Mouse (Mus musculus) B cell, adult 2 months (primary cell): ENCODE measurements around the gene Sec22b.
A peak's percentile ranks its signal among the peaks of the same experiment; 100 is the strongest.

Experiments used
- DNase-seq, 2 experiments: peaks; one replicate each; pipeline ENCODE4 v3.0.0; 2022

The Sec22b gene

GRCm38 (mm10) chr3:97941440-97942259 is 40.7 kb downstream of the Sec22b start:
- DNase-seq: no peak

- DNase-seq: peak; percentile 33 to 48
Observed at GRCm38 (mm10) chr3:97942260-97942950, 41.4 kb downstream of the Sec22b start.

- no peak for DNase-seq
Observed at GRCm38 (mm10) chr3:97944462-97944861, 43.5 kb downstream of the Sec22b start.

- no peak for DNase-seq
Observed at GRCm38 (mm10) chr3:97946439-97946838, 45.4 kb downstream of the Sec22b start.

GRCm38 (mm10) chr3:97948518-97948917 is 47.5 kb downstream of the Sec22b start:
- DNase-seq: no peak

GRCm38 (mm10) chr3:97949946-97950345 is 49.0 kb downstream of the Sec22b start:
- DNase-seq: no peak

- DNase-seq: no peak
Observed at GRCm38 (mm10) chr3:97951134-97951533, 50.1 kb downstream of the Sec22b start.

GRCm38 (mm10) chr3:97953196-97953595 is 52.2 kb downstream of the Sec22b start:
- no peak for DNase-seq

- no peak for DNase-seq
Observed at GRCm38 (mm10) chr3:97956322-97956721, 55.3 kb downstream of the Sec22b start.

GRCm38 (mm10) chr3:97956926-97957325 is 55.9 kb downstream of the Sec22b start:
- DNase-seq: no peak

GRCm38 (mm10) chr3:97960783-97961594 is 60.0 kb downstream of the Sec22b start:
- DNase-seq: no peak

GRCm38 (mm10) chr3:97961962-97962361 is 61.0 kb downstream of the Sec22b start:
- DNase-seq: no peak

- DNase-seq: peak; percentile 75
Observed at GRCm38 (mm10) chr3:97964878-97965353, 63.9 kb downstream of the Sec22b start.

GRCm38 (mm10) chr3:97967627-97968026 is 66.6 kb downstream of the Sec22b start:
- DNase-seq: no peak

- no peak for DNase-seq
Observed at GRCm38 (mm10) chr3:97968191-97968590, 67.2 kb downstream of the Sec22b start.

GRCm38 (mm10) chr3:97969019-97969418 is 68.0 kb downstream of the Sec22b start:
- no peak for DNase-seq

GRCm38 (mm10) chr3:97971117-97971516 is 70.1 kb downstream of the Sec22b start:
- DNase-seq: peak; percentile 82 to 86

- DNase-seq: no peak
Observed at GRCm38 (mm10) chr3:97972200-97972599, 71.2 kb downstream of the Sec22b start.

GRCm38 (mm10) chr3:97972707-97973106 is 71.7 kb downstream of the Sec22b start:
- DNase-seq: peak in 1 of 2 experiments; percentile 32
